Mouse (Mus musculus) midbrain, embryonic 11.5 days (tissue): ENCODE measurements around the gene Itga7. TPM values are rescaled to one million over a fixed set of nuclear protein-coding genes. Genes with fewer than 3 reads are reported as not detected.
"Not testable (repeated sequence)": the region's sequence is repeated elsewhere in the genome, so short reads cannot be mapped to it uniquely, and the experiment has no call there.

Source experiments
- ATAC-seq: fragments of 200-750 bp; cut with Nextera tagmentation; 2 replicates; pipeline ENCODE4 v1.8.0; 2017; ENCODE audit warnings: moderate TSS enrichment, moderate library complexity; ENCODE audit not compliant: low FRiP score
- DNase-seq: peaks from one replicate; pipeline ENCODE4 v3.0.0; 2015; ENCODE audit warnings: low spot score; ENCODE audit errors: missing footprints
- H3K27ac ChIP-seq: fragments of 300-500 bp; sonication (generic); 2 replicates; pipeline ENCODE4 v1.5.1; 2014; ENCODE audit warnings: low read depth, low read length
- H3K27me3 ChIP-seq: fragments of 300-500 bp; sonication (generic); 2 replicates; pipeline ENCODE4 v1.6.1; 2014; ENCODE audit warnings: mild to moderate bottlenecking, low read length, moderate library complexity, mixed read lengths; ENCODE audit not compliant: control insufficient read depth, insufficient read depth
- H3K36me3 ChIP-seq: fragments of 300-500 bp; sonication (generic); 2 replicates; pipeline ENCODE4 v1.6.1; 2014; ENCODE audit warnings: mild to moderate bottlenecking, low read length, moderate library complexity, mixed read lengths; ENCODE audit not compliant: control insufficient read depth, insufficient read depth
- H3K4me1 ChIP-seq: fragments of 300-500 bp; sonication (generic); 2 replicates; pipeline ENCODE4 v1.6.1; 2014; ENCODE audit warnings: low read length; ENCODE audit not compliant: control insufficient read depth, insufficient read depth
- H3K4me2 ChIP-seq: fragments of 300-500 bp; sonication (generic); 2 replicates; pipeline ENCODE4 v1.6.1; 2014; ENCODE audit warnings: mild to moderate bottlenecking, moderate library complexity
- H3K4me3 ChIP-seq: fragments of 300-500 bp; sonication (generic); 2 replicates; pipeline ENCODE4 v1.5.1; 2014; ENCODE audit warnings: low read depth, low read length
- H3K9ac ChIP-seq: fragments of 300-500 bp; sonication (generic); 2 replicates; pipeline ENCODE4 v1.6.1; 2014; ENCODE audit warnings: low read length
- H3K9me3 ChIP-seq: fragments of 300-500 bp; sonication (generic); 2 replicates; pipeline ENCODE4 v1.6.1; 2016; ENCODE audit warnings: low read length; ENCODE audit not compliant: control insufficient read depth
- WGBS: fragments of 180-500 bp; shearing (Covaris S2); extraction: QIAGEN DNeasy Blood & Tissue Kit; methylation state at CpG from one replicate; pipeline ENCODE4 v1.1.7; 2014; 5-methylcytosine and 5-hydroxymethylcytosine counted together
- polyA plus RNA-seq: library from polyadenylated mRNA; unstranded; fragments of >200 nt; fragmentation: Nextera tagmentation; extraction: Ambion mirVana; gene quantifications from 2 replicates; pipeline ENCODE4 v1.2.1, GENCODE M21; 2014

Gene Itga7
- polyA plus RNA-seq, 1 experiment from 2014 or later, result 1.7 TPM

DNA sequence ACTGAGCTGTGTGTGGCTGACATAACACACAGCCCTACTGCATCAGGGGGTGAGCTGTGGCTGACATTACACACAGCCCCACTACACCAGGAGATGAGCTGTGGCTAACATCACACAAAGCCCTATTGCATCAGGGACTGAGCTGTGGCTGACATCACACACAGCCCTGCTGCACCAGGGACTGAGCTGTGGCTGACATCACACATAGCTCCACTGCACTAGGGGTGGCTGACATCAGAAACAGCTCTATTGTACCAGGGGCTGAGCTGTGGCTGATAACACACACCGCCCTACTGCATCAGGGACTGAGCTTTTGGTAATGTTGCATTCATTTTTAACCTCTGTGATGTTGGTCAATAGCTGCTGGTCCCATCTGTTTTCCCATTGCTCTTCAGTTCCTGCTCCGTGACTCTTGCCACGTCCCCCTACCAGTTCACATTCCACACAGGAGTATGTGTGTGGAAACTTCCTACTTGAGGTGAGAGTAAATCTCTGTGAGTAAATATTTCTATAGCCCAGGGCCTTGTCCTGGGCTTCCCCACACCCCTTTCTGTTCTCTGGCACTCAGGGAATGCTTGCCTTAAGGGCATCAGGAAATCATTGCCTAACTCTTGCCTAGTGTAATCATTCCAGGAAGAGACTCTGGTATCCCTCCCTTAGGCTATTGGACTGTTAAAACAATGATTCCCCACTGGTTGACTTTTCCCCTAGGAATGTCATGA is 47.2 kb downstream of the Itga7 start:
- Histone ChIP-seq H3K9me3 (no peaks in the 10 kb centered on the region), H3K27ac (no peak overlapping the region), H3K4me2 (no peak overlapping the region), H3K9ac (no peak overlapping the region), H3K4me1 (no peaks in the 10 kb centered on the region), H3K4me3 (no peak overlapping the region), H3K27me3 (no peaks in the 10 kb centered on the region), H3K36me3 (no peaks in the 10 kb centered on the region)
- WGBS, result 79% methylated on average over 3 of the region's 3 CpGs
- DNase-seq, result no peak
- no peak; the same call in 1 of the 2 replicates for ATAC-seq

DNA sequence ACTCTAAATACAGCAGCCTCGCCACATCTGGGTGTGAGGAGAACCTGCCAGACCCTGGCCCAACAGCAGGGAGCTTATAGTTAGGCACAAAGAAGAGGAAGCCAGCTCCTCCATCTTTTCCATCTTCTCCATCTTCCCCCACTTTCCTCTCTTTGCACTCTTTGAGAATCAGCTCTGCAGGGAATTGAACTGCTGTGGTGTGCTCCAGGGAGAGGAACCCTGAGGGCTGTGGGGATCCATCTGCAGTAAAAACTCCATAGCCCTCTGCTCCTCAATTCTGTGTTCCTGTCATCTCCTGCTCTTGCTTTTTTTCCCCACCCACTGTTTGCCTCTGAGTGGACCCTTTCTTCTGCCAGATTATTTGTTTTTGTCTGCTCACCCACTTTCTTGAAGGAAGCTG is 55.5 kb downstream of the Itga7 start, which contains the start of gene Olfr9:
Gene Olfr9, plus strand, starts transcription at position 301 of the 400 bp plus-strand sequence.
- 90% methylated on average over 1 of the region's 1 CpGs for WGBS
- DNase-seq, result not testable (repeated sequence)

DNA sequence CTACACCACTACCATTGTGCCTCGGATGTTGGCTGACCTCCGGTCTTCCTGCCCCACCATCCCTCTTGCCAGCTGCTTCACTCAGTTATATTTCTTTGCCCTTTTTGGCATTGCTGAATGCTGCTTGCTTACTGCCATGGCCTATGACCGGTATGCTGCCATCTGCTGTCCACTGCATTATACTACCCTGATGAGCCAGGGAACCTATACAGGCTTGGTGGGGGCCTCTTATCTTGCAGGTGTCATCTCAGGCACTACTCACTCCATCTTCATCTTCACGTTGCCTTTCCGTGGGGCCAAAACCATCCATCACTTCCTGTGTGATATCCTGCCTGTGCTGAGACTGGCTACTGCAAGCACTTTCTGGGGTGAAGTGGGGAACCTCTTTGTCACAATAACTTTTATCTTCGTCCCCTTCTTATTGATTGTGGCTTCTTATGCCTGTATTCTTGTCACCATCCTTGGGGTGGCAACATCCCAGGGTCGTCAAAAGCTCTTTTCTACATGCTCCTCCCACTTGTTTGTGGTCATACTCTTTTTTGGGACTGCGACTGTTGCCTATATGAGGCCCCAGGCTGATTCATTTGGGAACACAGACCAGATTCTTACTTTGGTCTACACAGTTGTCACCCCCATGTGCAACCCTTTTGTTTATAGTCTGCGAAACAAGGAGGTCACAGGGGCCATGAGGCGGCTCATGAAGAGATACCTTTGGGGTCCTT is 56.7 kb downstream of the Itga7 start:
- 0 out of 2 replicates have a peak, but pooled peaks have one; percentile 24 for ATAC-seq
- H3K4me1 ChIP-seq, H3K27me3 ChIP-seq, H3K9me3 ChIP-seq, DNase-seq, H3K4me3 ChIP-seq, H3K27ac ChIP-seq, H3K9ac ChIP-seq, H3K4me2 ChIP-seq, H3K36me3 ChIP-seq: not testable (repeated sequence)
- 69% methylated on average over 7 of the region's 10 CpGs for WGBS

More for the DNA sequence above, 55.5 kb downstream of the Itga7 start, which contains the start of gene Olfr9:
- ATAC-seq, H3K27me3 ChIP-seq, H3K9me3 ChIP-seq, H3K4me2 ChIP-seq, H3K4me1 ChIP-seq, H3K9ac ChIP-seq, H3K4me3 ChIP-seq, H3K27ac ChIP-seq, H3K36me3 ChIP-seq: not testable (repeated sequence)

DNA sequence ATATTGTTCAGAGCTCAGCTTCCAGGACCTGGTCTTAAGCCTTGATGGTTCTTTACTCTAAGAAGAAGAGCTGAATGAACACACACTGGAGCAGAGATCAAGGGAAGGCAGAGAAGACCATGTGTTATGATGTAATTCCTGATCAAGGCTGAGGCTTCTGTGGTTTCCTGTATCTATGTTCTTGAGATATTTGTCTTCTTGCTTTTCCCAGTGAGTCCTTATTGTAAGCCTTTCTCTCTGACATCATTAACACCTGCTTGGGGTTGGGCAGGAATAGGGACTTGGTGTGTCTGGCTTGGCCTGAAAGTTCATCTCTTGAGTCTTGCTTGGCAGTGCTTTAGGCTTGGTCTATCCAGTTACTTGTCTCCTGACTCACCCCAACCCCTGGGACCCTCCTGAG is 57.4 kb downstream of the Itga7 start:
- H3K4me1 ChIP-seq, result no peaks in the 10 kb centered on the region
- H3K9me3 ChIP-seq, result no peaks in the 10 kb centered on the region
- H3K27me3 ChIP-seq, result no peaks in the 10 kb centered on the region
- DNase-seq (no peak), ATAC-seq (no peak)
- no peak overlapping the region for H3K27ac ChIP-seq
- H3K36me3 ChIP-seq, result no peaks in the 10 kb centered on the region
- no peak overlapping the region for H3K4me3 ChIP-seq
- H3K4me2 ChIP-seq, result no peak overlapping the region
- H3K9ac ChIP-seq, result no peak overlapping the region

DNA sequence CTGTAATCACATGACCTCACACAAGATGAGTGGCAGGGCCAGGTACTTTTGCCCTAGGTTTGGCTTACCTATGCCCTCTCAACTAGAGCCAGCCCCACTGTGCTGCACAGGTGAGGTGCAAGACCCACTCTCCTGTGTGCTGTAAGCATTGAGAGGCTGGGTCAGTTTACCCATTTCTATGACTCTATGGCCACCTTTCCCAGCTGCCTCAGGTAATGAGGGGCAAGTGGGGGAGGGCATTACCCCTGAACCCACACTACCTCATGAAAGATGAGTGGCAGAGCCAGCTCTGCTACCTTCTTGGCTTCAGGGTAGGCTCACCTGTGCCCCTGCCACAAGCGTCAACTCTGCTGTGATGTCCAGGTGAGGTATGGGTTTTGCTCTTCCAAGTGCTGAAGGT is 62.2 kb downstream of the Itga7 start:
- Histone ChIP-seq H3K27me3 (no peaks in the 10 kb centered on the region), H3K36me3 (no peaks in the 10 kb centered on the region), H3K27ac (no peak overlapping the region), H3K9ac (no peak overlapping the region), H3K4me3 (no peak overlapping the region), H3K4me2 (no peak overlapping the region), H3K4me1 (no peaks in the 10 kb centered on the region), H3K9me3 (no peaks in the 10 kb centered on the region)
- DNase-seq, result no peak
- WGBS, result 100% methylated on average over 1 of the region's 1 CpGs
- no peak for ATAC-seq

DNA sequence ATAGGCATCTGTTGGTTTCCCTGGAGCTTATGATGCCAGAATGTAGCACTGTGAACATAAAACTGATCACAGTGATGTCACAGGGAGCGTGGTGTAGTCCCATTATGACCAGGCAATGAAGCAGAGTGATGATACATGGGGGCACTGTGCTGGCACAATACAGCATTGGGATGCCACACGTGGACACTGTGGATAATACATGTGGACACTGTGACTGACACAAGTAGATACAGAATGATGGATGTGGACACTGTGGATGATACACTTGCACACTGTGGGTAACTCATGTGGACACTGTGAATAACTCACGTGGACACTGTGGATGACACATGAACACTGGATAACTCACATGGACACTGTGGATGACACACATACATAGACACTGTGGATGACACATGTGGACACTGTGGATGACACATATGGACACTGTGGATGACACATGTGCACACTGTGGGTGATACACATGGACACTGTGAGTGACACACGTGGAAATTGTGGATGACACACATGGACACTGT is 63.0 kb downstream of the Itga7 start:
- Histone ChIP-seq H3K27ac (no peak overlapping the region), H3K9me3 (no peaks in the 10 kb centered on the region), H3K9ac (no peak overlapping the region), H3K4me1 (no peaks in the 10 kb centered on the region), H3K36me3 (no peaks in the 10 kb centered on the region), H3K4me2 (no peak overlapping the region), H3K27me3 (no peaks in the 10 kb centered on the region), H3K4me3 (no peak overlapping the region)
- 80% methylated on average over 4 of the region's 4 CpGs for WGBS
- DNase-seq (no peak), ATAC-seq (peak; percentile 35; the same call in 1 of the 2 replicates)

DNA sequence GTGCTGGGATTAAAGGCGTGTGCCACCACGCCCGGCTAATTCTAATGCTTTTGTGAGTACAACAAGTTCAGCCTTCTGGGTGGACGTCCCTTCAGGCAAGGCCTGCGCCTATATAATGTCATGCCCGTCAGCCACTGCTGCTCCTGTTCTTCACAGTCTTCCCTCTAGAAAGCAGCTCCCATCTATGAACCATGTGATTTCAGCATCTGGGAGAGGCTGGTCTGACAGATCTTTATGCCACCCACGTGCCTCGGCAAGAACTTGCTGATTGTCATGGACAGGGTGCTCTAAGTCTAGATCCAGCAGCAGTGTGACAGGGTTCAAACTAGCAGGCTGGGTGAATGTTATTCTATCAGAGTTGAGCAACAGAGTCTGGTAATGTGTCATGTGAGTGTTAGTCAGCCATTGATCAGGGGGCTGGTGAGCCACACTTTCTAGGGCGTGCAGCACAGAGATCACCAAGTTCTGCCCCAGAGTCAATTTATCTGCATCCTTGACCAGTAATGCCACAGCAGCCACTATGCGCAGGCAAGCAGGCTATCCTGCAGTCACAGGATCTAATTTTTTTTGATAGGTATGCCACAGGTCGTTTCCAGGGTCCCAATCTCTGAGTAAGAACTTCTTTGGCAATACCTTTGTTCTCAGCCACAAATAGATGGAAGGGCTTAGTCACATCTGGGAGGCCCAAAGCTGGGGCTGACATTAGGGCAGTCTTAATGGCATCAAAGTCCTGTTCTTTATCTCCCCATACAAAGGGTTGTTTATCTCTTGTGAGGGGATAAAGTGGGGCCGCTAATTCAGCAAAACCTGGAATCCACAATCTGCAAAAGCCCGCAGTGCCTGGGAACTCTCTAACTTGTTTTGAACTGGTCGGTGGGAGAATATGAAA is 70.7 kb downstream of the Itga7 start:
- H3K4me3 ChIP-seq, result no peak overlapping the region
- H3K9me3 ChIP-seq, result no peaks in the 10 kb centered on the region; the same call in 1 of the 2 replicates
- no peaks in the 10 kb centered on the region for H3K4me1 ChIP-seq
- H3K4me2 ChIP-seq, result no peak overlapping the region
- no peak overlapping the region for H3K27ac ChIP-seq
- H3K36me3 ChIP-seq, result no peaks in the 10 kb centered on the region
- no peak for DNase-seq
- WGBS, result 69% methylated on average over 14 of the region's 14 CpGs
- H3K9ac ChIP-seq, result no peak overlapping the region
- no peaks in the 10 kb centered on the region for H3K27me3 ChIP-seq
- no peak for ATAC-seq
